Comparison of ENCODE assay signal across 8 mouse cellular contexts in genomic region chr8:107387861-107388260, GRCm38 (mm10). TPM values are rescaled to one million over a fixed set of nuclear protein-coding genes. Genes with fewer than 3 reads are reported as not detected.
A peak's percentile ranks its signal among the peaks of the same experiment; 100 is the strongest.
DNase-seq lines count a peak whose midpoint lies in the region; ATAC-seq lines count a peak whose summit lies in the region.

No protein-coding gene starts in this region.

- no peak for ATAC-seq in midbrain, embryonic 11.5 days (ENCODE audit: low FRiP score)
- ATAC-seq in midbrain, embryonic 13.5 days: no peak
- ATAC-seq in megakaryocyte progenitor cell, adult 5-6 weeks (replicated peaks; ENCODE audit: poor library complexity): peak; percentile 53; the same call in 1 of the 2 replicates

- H3K4me2 ChIP-seq in midbrain, embryonic 11.5 days: no peak overlapping the region
- H3K4me2 ChIP-seq in midbrain, embryonic 13.5 days (replicated peaks): no peak overlapping the region

- H3K4me3 ChIP-seq in midbrain, embryonic 11.5 days (ENCODE audit: low read depth, low read length): no peak overlapping the region
- no peak overlapping the region for H3K4me3 ChIP-seq in midbrain, embryonic 13.5 days (replicated peaks)

- H3K27me3 ChIP-seq in midbrain, embryonic 11.5 days (ENCODE audit: control insufficient read depth, insufficient read depth, low read length): no peaks in the 10 kb centered on the region
- no peaks in the 10 kb centered on the region for H3K27me3 ChIP-seq in midbrain, embryonic 13.5 days

- H3K4me1 ChIP-seq in midbrain, embryonic 11.5 days (ENCODE audit: control insufficient read depth, insufficient read depth, low read length): no peaks in the 10 kb centered on the region
- H3K4me1 ChIP-seq in midbrain, embryonic 13.5 days (replicated peaks): no peaks in the 10 kb centered on the region

- no peak overlapping the region for H3K9ac ChIP-seq in midbrain, embryonic 11.5 days (ENCODE audit: low read length)
- H3K9ac ChIP-seq in midbrain, embryonic 13.5 days (replicated peaks): no peak overlapping the region

- no peaks in the 10 kb centered on the region for H3K9me3 ChIP-seq in midbrain, embryonic 11.5 days (ENCODE audit: control insufficient read depth, low read length)
- no peaks in the 10 kb centered on the region for H3K9me3 ChIP-seq in midbrain, embryonic 13.5 days

- no peak overlapping the region for H3K27ac ChIP-seq in midbrain, embryonic 11.5 days (ENCODE audit: low read depth, low read length)
- H3K27ac ChIP-seq in midbrain, embryonic 13.5 days: no peak overlapping the region

- 74% methylated on average over 5 of the region's 5 CpGs for WGBS in midbrain, embryonic 11.5 days
- WGBS in midbrain, embryonic 13.5 days: 69% methylated on average over 5 of the region's 5 CpGs

- peak; percentile 56 for DNase-seq in embryo, embryonic 10 days (ENCODE audit: low spot score)
- no peak for DNase-seq in embryo, embryonic 9.5 days (ENCODE audit: extremely low spot score)
- peak; percentile 85 for DNase-seq in midbrain, embryonic 11.5 days (ENCODE audit: low spot score, missing footprints)
- DNase-seq in ZHBTc4 (ENCODE audit: low read depth, low spot score): peak; percentile 73
- DNase-seq in forelimb bud, embryonic 11.5 days (ENCODE audit: low read depth, low spot score): peak; percentile 46
- no peak for DNase-seq in frontal cortex, postnatal 14 days (ENCODE audit: low spot score in 2 of 2)

- no peaks in the 10 kb centered on the region for H3K36me3 ChIP-seq in midbrain, embryonic 11.5 days (ENCODE audit: control insufficient read depth, insufficient read depth, low read length)
- no peaks in the 10 kb centered on the region for H3K36me3 ChIP-seq in midbrain, embryonic 13.5 days

RNA-seq across cellular contexts. Expression of gene Nqo1, which starts 15.1 kb away (rescaled TPM):
- 6.7 and 7.9 TPM in 2 replicates for polyA plus RNA-seq in midbrain, embryonic 11.5 days (2014; fragmentation: Nextera tagmentation; extraction: Ambion mirVana)
- polyA plus RNA-seq in midbrain, embryonic 13.5 days (2015; fragmentation: Nextera tagmentation; extraction: Ambion mirVana): 3.3 and 3.7 TPM in 2 replicates
- total RNA-seq in megakaryocyte progenitor cell, adult 5-6 weeks (2015): 4.0 and 5.4 TPM in 2 replicates
- 2.8 and 3.5 TPM in 2 replicates for total RNA-seq in megakaryocyte progenitor cell, adult 5-6 weeks (2017)

RNA-seq across cellular contexts. Expression of gene Nob1, which starts 37.0 kb away (rescaled TPM):
- 69.5 and 81.7 TPM in 2 replicates for polyA plus RNA-seq in midbrain, embryonic 11.5 days (2014; fragmentation: Nextera tagmentation; extraction: Ambion mirVana)
- 70.8 and 75.5 TPM in 2 replicates for polyA plus RNA-seq in midbrain, embryonic 13.5 days (2015; fragmentation: Nextera tagmentation; extraction: Ambion mirVana)
- total RNA-seq in megakaryocyte progenitor cell, adult 5-6 weeks (2015): 56.4 and 57.4 TPM in 2 replicates
- 35.8 and 36.5 TPM in 2 replicates for total RNA-seq in megakaryocyte progenitor cell, adult 5-6 weeks (2017)

RNA-seq across cellular contexts. Expression of gene Wwp2, which starts 48.3 kb away (rescaled TPM):
- polyA plus RNA-seq in midbrain, embryonic 11.5 days (2014; fragmentation: Nextera tagmentation; extraction: Ambion mirVana): 53.1 and 56.4 TPM in 2 replicates
- polyA plus RNA-seq in midbrain, embryonic 13.5 days (2015; fragmentation: Nextera tagmentation; extraction: Ambion mirVana): 48.9 and 50.0 TPM in 2 replicates
- total RNA-seq in megakaryocyte progenitor cell, adult 5-6 weeks (2015): 31.8 and 41.3 TPM in 2 replicates
- total RNA-seq in megakaryocyte progenitor cell, adult 5-6 weeks (2017): 52.3 and 54.7 TPM in 2 replicates

Comparison
In these comparisons a context has a peak if more than half of its experiments do, and no peak if none do; other contexts are left out.
1. DNase-seq: peak in embryo, embryonic 10 days (single experiment), midbrain, embryonic 11.5 days (single experiment), ZHBTc4 (single experiment) and forelimb bud, embryonic 11.5 days (single experiment); none in embryo, embryonic 9.5 days (single experiment) and frontal cortex, postnatal 14 days (0 of 2).